Mouse (Mus musculus) liver, postnatal 0 days (tissue): ENCODE measurements around the gene Emc9. TPM values are rescaled to one million over a fixed set of nuclear protein-coding genes. Genes with fewer than 3 reads are reported as not detected.

Experiments used
- ATAC-seq: fragments of 200-750 bp; cut with Nextera tagmentation; 2 replicates; pipeline ENCODE4 v1.8.0; 2017; ENCODE audit warnings: mild to moderate bottlenecking, moderate library complexity
- DNase-seq: peaks from one replicate; pipeline ENCODE4 v3.0.0-alpha.2; 2016
- H3K27ac ChIP-seq: fragments of 300-500 bp; sonication (generic); 2 replicates; pipeline ENCODE4 v1.5.1; 2014; ENCODE audit warnings: antibody characterized with exemption, moderate library complexity, mild to moderate bottlenecking, low read depth
- H3K27me3 ChIP-seq: fragments of 300-500 bp; sonication (generic); 2 replicates; pipeline ENCODE4 v1.6.1; 2014; ENCODE audit warnings: low read length, control low read depth, mixed read lengths; ENCODE audit not compliant: insufficient read depth
- H3K36me3 ChIP-seq: fragments of 300-500 bp; sonication (generic); replicated peaks from 2 replicates; pipeline ENCODE4 v1.6.1; 2014; ENCODE audit warnings: mild to moderate bottlenecking, control low read depth, low read length, moderate library complexity, mixed read lengths; ENCODE audit not compliant: insufficient read depth
- H3K4me1 ChIP-seq: fragments of 300-500 bp; sonication (generic); 2 replicates; pipeline ENCODE4 v1.6.1; 2014; ENCODE audit warnings: antibody characterized with exemption, mild to moderate bottlenecking, control low read depth; ENCODE audit not compliant: insufficient read depth
- H3K4me2 ChIP-seq: fragments of 300-500 bp; sonication (generic); 2 replicates; pipeline ENCODE4 v1.6.1; 2014; ENCODE audit warnings: low read depth, mild to moderate bottlenecking, low read length, moderate library complexity, mixed read lengths
- H3K4me3 ChIP-seq: fragments of 300-500 bp; sonication (generic); 2 replicates; pipeline ENCODE4 v1.5.1; 2014; ENCODE audit warnings: low read depth, low read length
- H3K9ac ChIP-seq: fragments of 300-500 bp; sonication (generic); replicated peaks from 2 replicates; pipeline ENCODE4 v1.6.1; 2014; ENCODE audit warnings: mild to moderate bottlenecking, moderate library complexity
- H3K9me3 ChIP-seq: fragments of 300-500 bp; sonication (generic); 2 replicates; pipeline ENCODE4 v1.6.1; 2016; ENCODE audit warnings: mild to moderate bottlenecking, control low read depth, low read length, mixed read lengths
- CTCF ChIP-seq: sonication (generic); IDR thresholded peaks from 2 replicates; pipeline ENCODE4 v1.5.1; 2016; ENCODE audit warnings: antibody characterized with exemption, low read depth
- EP300 ChIP-seq: IDR thresholded peaks from 2 replicates; pipeline ENCODE4 v1.6.1; 2016; ENCODE audit warnings: antibody characterized with exemption, low read depth, mild to moderate bottlenecking
- WGBS: fragments of 180-500 bp; shearing (Covaris S2); extraction: QIAGEN DNeasy Blood & Tissue Kit; methylation state at CpG from one replicate; pipeline ENCODE4 v1.1.7; 2014; ENCODE audit not compliant: insufficient replicate concordance; 5-methylcytosine and 5-hydroxymethylcytosine counted together
- polyA plus RNA-seq: library from polyadenylated mRNA; unstranded; fragments of >200 nt; fragmentation: Nextera tagmentation; extraction: Ambion mirVana; gene quantifications from 2 replicates; pipeline ENCODE4 v1.2.1, GENCODE M21; 2015

Gene Emc9
- polyA plus RNA-seq, 1 experiment from 2014 or later, result 17.3 TPM

DNA sequence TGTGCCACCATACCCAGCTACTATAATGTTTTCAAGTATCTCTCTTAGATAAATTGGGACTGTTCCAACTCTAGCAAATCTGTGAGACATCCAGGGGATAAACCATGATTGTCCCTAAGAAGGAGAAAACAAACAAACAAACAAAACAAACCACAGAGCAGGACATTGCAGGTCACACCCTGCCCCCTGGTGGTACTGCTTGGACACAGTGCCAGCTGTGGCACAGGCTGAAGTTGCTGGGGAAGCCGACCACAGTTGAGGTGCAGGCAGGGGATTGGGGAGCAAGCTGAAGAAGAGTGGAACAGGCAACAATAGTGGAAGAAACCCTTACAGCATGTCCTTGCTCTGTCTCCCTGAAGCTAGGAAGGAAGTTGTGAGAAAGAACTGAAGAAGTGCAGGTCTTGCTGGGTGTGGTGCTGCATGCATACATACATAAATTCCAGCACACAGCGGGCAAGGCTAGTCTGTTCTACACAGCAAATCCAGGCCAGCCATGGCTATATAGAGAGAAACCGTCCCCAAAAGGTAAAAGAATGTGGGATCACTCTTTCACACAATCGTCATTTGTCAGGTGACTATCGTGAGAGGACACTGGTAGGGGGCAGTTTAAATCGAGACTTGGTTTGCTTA is 48.9 kb downstream of the Emc9 start:
- WGBS, result 56% methylated on average over 6 of the region's 6 CpGs
- ATAC-seq (no peak), DNase-seq (peak; percentile 75)
- peak; percentile 92 for TF ChIP-seq CTCF
- no peak for TF ChIP-seq EP300
- Histone ChIP-seq H3K9ac (no peak overlapping the region), H3K4me1 (peaks cover 14% of the 10 kb centered on the region; the same call in 1 of the 2 replicates), H3K4me3 (no peak overlapping the region), H3K36me3 (no peaks in the 10 kb centered on the region), H3K27ac (no peak overlapping the region), H3K4me2 (no peak overlapping the region), H3K9me3 (no peaks in the 10 kb centered on the region), H3K27me3 (no peaks in the 10 kb centered on the region)

Other genes with a start within 250 kb of the Emc9 start
- gene Dhrs4, start 106.5 kb downstream of the Emc9 start, polyA plus RNA-seq, result 177 TPM in 2 replicates
- gene Carmil3, start 94.7 kb downstream of the Emc9 start, polyA plus RNA-seq, result 0.06 and 0.08 TPM in 2 replicates
- not detected in 2 replicates for gene Cpne6, start 74.9 kb downstream of the Emc9 start, polyA plus RNA-seq
- gene Nrl, start 60.3 kb downstream of the Emc9 start, polyA plus RNA-seq, result not detected in 2 replicates
- 19.9 and 20.7 TPM in 2 replicates for gene Pck2, start 45.0 kb downstream of the Emc9 start, polyA plus RNA-seq
- gene Dcaf11, start 25.3 kb downstream of the Emc9 start, polyA plus RNA-seq, result 59.9 and 62.7 TPM in 2 replicates
- gene A730061H03Rik, start 24.9 kb downstream of the Emc9 start, polyA plus RNA-seq, result 1.3 and 1.4 TPM in 2 replicates
- 1.8 and 4.6 TPM in 2 replicates for gene Fitm1, start 9.7 kb downstream of the Emc9 start, polyA plus RNA-seq
- 162 and 180 TPM in 2 replicates for gene Psme1, start 7.2 kb downstream of the Emc9 start, polyA plus RNA-seq
- gene Psme2, start 5.8 kb upstream of the Emc9 start, polyA plus RNA-seq, result 222 and 231 TPM in 2 replicates
- 8.5 and 9.6 TPM in 2 replicates for gene Rnf31, start 6.4 kb upstream of the Emc9 start, polyA plus RNA-seq
- gene Irf9, start 18.3 kb upstream of the Emc9 start, polyA plus RNA-seq, result 18.6 and 19.4 TPM in 2 replicates
- 1.5 and 2.2 TPM in 2 replicates for gene Rec8, start 32.7 kb upstream of the Emc9 start, polyA plus RNA-seq
- gene Ipo4, start 50.7 kb upstream of the Emc9 start, polyA plus RNA-seq, result 14.7 and 16.6 TPM in 2 replicates
- 0.99 and 1.6 TPM in 2 replicates for gene Gm49378, start 52.6 kb upstream of the Emc9 start, polyA plus RNA-seq
- gene Tm9sf1, start 58.5 kb upstream of the Emc9 start, polyA plus RNA-seq, result 39.3 and 42.8 TPM in 2 replicates
- 0.06 and 0.21 TPM in 2 replicates for gene Tssk4, start 64.9 kb upstream of the Emc9 start, polyA plus RNA-seq
- gene Mdp1, start 75.2 kb upstream of the Emc9 start, polyA plus RNA-seq, result 16.0 and 16.1 TPM in 2 replicates
- gene Gmpr2, start 86.6 kb upstream of the Emc9 start, polyA plus RNA-seq, result 15.0 and 17.4 TPM in 2 replicates
- 228 and 231 TPM in 2 replicates for gene Nedd8, start 86.8 kb upstream of the Emc9 start, polyA plus RNA-seq
- 11.5 and 14.1 TPM in 2 replicates for gene Tinf2, start 96.5 kb upstream of the Emc9 start, polyA plus RNA-seq
- gene Tgm1, start 128.6 kb upstream of the Emc9 start, polyA plus RNA-seq, result 3.6 and 4.7 TPM in 2 replicates
- 18.5 and 21.2 TPM in 2 replicates for gene Rabggta, start 137.0 kb upstream of the Emc9 start, polyA plus RNA-seq
- gene Dhrs1, start 160.4 kb upstream of the Emc9 start, polyA plus RNA-seq, result 98.6 and 103 TPM in 2 replicates
- 13.2 and 14.5 TPM in 2 replicates for gene Nop9, start 160.4 kb upstream of the Emc9 start, polyA plus RNA-seq
- 191 and 192 TPM in 2 replicates for gene Cideb, start 173.2 kb upstream of the Emc9 start, polyA plus RNA-seq
- 1.8 and 2.1 TPM in 2 replicates for gene Ltb4r2, start 176.1 kb upstream of the Emc9 start, polyA plus RNA-seq
- 21.6 and 22.0 TPM in 2 replicates for gene Ltb4r1, start 180.7 kb upstream of the Emc9 start, polyA plus RNA-seq
- 1.5 and 1.7 TPM in 2 replicates for gene Adcy4, start 198.8 kb upstream of the Emc9 start, polyA plus RNA-seq
- gene Ripk3, start 203.6 kb upstream of the Emc9 start, polyA plus RNA-seq, result 9.6 and 10.3 TPM in 2 replicates
- gene Nfatc4, start 237.8 kb upstream of the Emc9 start, polyA plus RNA-seq, result 0.41 and 0.63 TPM in 2 replicates